Mouse (Mus musculus): ENCODE measurements around the gene Esyt2. TPM values are rescaled to one million over a fixed set of nuclear protein-coding genes. Genes with fewer than 3 reads are reported as not detected.
A peak's percentile ranks its signal among the peaks of the same experiment; 100 is the strongest.

Esyt2 gene
- polyA plus RNA-seq, 1 experiment, result 34.0 TPM

DNA sequence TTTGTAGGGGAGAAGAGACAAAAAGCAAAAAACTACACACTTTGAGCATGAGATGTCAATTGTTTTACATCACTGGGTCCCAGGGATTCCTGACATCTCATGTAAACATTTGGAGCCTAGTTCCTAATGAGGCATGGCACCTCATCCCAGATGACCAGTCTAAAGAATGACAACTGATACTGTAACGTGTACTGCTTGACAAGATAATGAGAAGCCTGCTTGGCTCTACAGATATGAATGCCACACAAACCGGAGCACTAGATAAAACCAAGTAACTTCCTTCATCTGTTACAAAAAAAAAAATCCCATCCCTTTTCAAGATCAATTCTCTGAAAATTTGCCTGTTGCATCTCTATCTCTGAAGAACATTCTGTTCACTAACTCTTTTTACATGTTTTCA is 4.0 kb upstream of the Esyt2 start:
- H3K27ac ChIP-seq (ENCODE audit: insufficient read depth, low read depth, low read length), result no peak overlapping the region
- TF ChIP-seq POLR2A (IDR thresholded peaks at IDR 0.05; ENCODE audit: borderline replicate concordance, low read depth, low read length) (no peak), CTCF (IDR thresholded peaks at IDR 0.05; ENCODE audit: low read depth, low read length) (no peak)
- peaks cover 13% of the 10 kb centered on the region for H3K4me1 ChIP-seq (ENCODE audit: control insufficient read depth, insufficient read depth, low read length)
- no peak overlapping the region for H3K4me3 ChIP-seq (ENCODE audit: insufficient read depth, low read length)

DNA sequence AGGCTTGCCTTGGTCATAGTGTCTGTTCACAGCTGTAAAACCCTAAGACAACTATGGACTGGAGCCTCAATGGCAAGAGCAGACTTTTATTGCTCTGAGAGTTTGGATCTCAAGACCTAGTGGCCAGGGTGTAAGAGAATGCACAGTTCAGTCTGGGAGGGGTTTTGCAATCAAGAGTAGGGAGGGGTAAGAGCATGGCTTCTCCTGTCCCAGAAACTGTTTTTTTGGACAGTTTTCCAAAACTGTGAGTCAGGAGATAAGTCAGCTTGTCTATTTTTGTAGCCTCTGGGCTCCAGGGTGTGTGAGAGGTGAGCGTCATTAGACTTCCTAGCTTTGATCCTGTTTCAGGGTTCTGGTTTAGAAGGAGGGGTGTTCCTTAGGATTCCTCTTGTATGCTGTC is 2.5 kb upstream of the Esyt2 start:
- Histone ChIP-seq H3K27ac (ENCODE audit: insufficient read depth, low read depth, low read length) (no peak overlapping the region), H3K4me1 (ENCODE audit: control insufficient read depth, insufficient read depth, low read length) (peaks cover 12% of the 10 kb centered on the region), H3K4me3 (ENCODE audit: insufficient read depth, low read length) (no peak overlapping the region)
- TF ChIP-seq CTCF (IDR thresholded peaks at IDR 0.05; ENCODE audit: low read depth, low read length), result no peak
- no peak for TF ChIP-seq POLR2A (IDR thresholded peaks at IDR 0.05; ENCODE audit: borderline replicate concordance, low read depth, low read length)

DNA sequence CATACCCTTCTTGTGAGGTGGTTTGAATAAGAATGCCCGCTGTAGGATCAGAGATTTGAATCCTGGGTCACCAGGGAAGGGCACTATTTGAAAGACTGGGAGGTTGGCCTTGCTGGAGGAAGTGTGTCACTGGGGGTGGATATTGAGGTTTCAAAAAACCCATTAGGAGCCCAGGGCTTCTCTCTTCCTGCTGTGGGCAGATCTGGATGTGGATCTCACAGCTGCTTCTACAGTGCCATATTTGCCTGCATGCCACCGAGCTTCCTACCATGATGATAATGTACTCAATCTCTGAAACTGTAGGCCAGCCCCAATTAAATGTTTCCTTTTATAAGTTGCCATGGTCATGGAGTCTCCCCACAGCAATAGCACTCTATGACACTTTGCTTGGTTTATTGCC is 1.8 kb upstream of the Esyt2 start:
- Histone ChIP-seq H3K4me1 (ENCODE audit: control insufficient read depth, insufficient read depth, low read length) (peaks cover 9% of the 10 kb centered on the region), H3K27ac (ENCODE audit: insufficient read depth, low read depth, low read length) (no peak overlapping the region), H3K4me3 (ENCODE audit: insufficient read depth, low read length) (no peak overlapping the region)
- TF ChIP-seq CTCF (IDR thresholded peaks at IDR 0.05; ENCODE audit: low read depth, low read length) (no peak), POLR2A (IDR thresholded peaks at IDR 0.05; ENCODE audit: borderline replicate concordance, low read depth, low read length) (no peak)

DNA sequence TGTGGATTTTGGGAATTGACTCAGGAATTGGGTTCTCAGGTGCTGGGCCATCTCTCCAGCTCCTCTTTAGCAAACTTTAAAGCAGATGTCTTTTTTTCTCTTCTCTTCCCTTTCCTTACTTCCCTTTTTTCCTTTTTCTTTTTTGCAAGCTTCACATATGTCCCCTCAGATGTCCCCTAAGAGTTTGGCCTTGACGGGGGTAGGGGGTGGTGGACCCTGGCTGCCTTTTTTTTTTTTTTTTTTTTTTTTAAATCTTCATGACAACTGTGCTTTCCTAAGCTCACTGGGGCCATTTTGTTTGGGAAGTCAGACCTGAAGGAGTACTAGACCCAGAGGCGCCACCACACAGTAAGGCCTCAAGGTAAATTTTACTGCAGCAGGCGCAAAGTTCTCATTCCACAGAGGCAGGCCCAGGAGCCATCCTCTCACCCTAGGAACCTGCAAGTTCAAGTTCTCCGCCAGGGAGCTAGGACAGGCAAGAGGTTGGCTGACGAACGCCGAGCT is 795 bp upstream of the Esyt2 start:
- no peak for TF ChIP-seq POLR2A (IDR thresholded peaks at IDR 0.05; ENCODE audit: borderline replicate concordance, low read depth, low read length)
- TF ChIP-seq CTCF (IDR thresholded peaks at IDR 0.05; ENCODE audit: low read depth, low read length), result no peak
- Histone ChIP-seq H3K4me1 (ENCODE audit: control insufficient read depth, insufficient read depth, low read length) (peaks cover 9% of the 10 kb centered on the region), H3K4me3 (ENCODE audit: insufficient read depth, low read length) (peak overlapping the region; percentile 74), H3K27ac (ENCODE audit: insufficient read depth, low read depth, low read length) (peak overlapping the region; percentile 94)

DNA sequence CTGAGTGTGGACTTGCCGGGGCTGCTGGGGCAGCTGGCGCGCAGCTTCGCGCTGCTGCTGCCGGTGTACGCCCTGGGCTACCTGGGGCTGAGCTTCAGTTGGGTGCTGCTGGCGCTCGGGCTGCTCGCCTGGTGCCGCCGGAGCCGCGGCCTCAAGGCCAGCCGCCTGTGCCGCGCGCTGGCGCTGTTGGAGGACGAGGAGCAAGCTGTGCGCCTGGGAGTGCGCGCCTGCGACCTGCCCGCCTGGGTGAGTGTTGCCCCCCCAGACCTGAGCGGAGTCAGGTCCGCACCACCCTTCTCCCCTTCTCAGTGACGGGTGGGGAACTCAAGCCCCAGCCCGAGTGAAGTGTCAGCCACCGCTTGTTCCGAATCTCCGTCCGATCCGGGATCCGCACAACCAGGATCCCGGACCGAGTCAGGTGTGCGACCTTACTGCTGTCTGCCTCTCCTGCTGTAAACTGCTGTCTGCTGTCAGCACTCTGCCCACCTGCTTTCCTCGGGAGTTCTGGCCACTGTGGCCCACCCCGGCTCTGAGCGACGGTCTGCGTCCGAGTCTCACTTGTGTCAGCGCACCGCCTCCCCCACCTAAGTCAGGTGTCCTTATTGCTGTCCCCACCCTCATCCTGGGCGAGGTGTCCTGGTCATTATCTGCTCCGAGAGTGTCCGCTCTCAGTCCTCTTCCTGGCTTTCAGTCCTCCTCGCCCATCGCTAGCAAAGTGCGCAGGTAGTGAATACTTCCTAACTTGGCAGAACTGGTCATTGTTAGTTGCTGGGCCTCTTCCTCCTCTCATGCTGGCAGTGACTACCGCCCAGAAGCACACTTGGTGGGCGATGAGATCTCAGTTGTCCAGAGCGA is 658 bp downstream of the Esyt2 start:
- TF ChIP-seq CTCF (IDR thresholded peaks at IDR 0.05; ENCODE audit: low read depth, low read length) (no peak), POLR2A (IDR thresholded peaks at IDR 0.05; ENCODE audit: borderline replicate concordance, low read depth, low read length) (no peak)
- Histone ChIP-seq H3K4me1 (ENCODE audit: control insufficient read depth, insufficient read depth, low read length) (peaks cover 9% of the 10 kb centered on the region), H3K27ac (ENCODE audit: insufficient read depth, low read depth, low read length) (peak overlapping the region; percentile 34)

DNA sequence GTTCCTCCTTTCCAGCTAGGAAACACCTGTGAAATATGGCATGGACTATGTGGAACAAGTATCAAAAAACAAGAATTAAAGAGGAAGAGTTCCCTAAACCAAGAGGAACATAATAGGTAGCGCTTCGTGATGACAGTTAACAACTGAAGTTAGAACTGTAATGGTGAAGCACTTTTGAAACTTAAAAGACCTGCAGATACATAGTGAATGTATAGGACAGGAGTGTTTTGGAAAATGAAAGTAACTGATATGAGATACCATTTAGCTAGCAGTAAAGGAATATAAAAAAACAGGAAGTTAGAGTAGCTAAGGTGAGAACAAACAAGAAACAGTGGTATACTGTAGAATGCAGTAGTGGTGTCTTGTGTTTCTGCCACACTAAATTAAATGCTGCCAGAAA is 1.9 kb downstream of the Esyt2 start:
- TF ChIP-seq POLR2A (IDR thresholded peaks at IDR 0.05; ENCODE audit: borderline replicate concordance, low read depth, low read length), result no peak
- Histone ChIP-seq H3K27ac (ENCODE audit: insufficient read depth, low read depth, low read length) (no peak overlapping the region), H3K4me3 (ENCODE audit: insufficient read depth, low read length) (no peak overlapping the region), H3K4me1 (ENCODE audit: control insufficient read depth, insufficient read depth, low read length) (peaks cover 9% of the 10 kb centered on the region)

More for the DNA sequence above, 658 bp downstream of the Esyt2 start:
- H3K4me3 ChIP-seq (ENCODE audit: insufficient read depth, low read length), result peak overlapping the region; percentile 78

DNA sequence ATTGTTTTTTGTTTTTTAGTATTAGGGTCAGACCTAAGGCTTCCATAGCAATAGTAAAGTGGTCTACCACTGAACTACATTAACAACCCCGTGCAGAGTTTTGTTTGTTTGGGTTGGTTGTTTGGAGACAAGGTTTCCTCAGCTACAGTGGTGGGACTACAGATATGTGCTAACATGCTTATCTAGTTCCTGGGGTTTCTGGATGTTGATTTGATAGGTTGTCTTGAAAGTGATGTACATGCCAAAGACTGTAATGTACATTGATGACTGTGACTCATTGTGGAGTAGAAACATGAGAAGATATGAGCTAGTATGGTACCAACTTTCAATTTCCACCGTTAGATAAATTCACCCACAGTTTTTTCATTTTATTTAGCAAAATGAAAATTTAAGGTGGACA is 2.5 kb downstream of the Esyt2 start:
- Histone ChIP-seq H3K4me1 (ENCODE audit: control insufficient read depth, insufficient read depth, low read length) (peaks cover 9% of the 10 kb centered on the region), H3K4me3 (ENCODE audit: insufficient read depth, low read length) (no peak overlapping the region), H3K27ac (ENCODE audit: insufficient read depth, low read depth, low read length) (no peak overlapping the region)
- TF ChIP-seq POLR2A (IDR thresholded peaks at IDR 0.05; ENCODE audit: borderline replicate concordance, low read depth, low read length), result no peak
- TF ChIP-seq CTCF (IDR thresholded peaks at IDR 0.05; ENCODE audit: low read depth, low read length), result no peak

DNA sequence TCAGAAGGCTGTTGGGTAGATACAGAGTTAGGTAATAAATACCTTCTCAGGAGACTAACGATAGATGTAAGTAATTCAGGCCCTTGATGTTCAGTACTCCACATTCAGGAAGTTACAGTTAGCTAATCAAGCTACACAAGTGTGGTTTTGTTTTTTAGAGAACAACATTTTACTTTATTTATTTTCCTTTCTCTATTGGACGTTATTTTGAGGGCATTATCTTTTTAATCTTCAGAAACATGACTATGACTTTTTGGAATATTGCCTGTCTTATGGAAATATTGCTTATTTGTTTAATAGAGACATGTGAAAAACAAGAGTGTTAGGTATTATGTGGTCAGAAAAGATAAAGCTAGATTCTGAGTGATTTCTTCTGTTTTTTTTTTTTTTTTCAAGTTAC is 12.2 kb downstream of the Esyt2 start:
- TF ChIP-seq POLR2A (IDR thresholded peaks at IDR 0.05; ENCODE audit: borderline replicate concordance, low read depth, low read length), result no peak
- no peak for TF ChIP-seq CTCF (IDR thresholded peaks at IDR 0.05; ENCODE audit: low read depth, low read length)
- Histone ChIP-seq H3K4me1 (ENCODE audit: control insufficient read depth, insufficient read depth, low read length) (peaks cover 7% of the 10 kb centered on the region), H3K4me3 (ENCODE audit: insufficient read depth, low read length) (no peak overlapping the region), H3K27ac (ENCODE audit: insufficient read depth, low read depth, low read length) (no peak overlapping the region)

DNA sequence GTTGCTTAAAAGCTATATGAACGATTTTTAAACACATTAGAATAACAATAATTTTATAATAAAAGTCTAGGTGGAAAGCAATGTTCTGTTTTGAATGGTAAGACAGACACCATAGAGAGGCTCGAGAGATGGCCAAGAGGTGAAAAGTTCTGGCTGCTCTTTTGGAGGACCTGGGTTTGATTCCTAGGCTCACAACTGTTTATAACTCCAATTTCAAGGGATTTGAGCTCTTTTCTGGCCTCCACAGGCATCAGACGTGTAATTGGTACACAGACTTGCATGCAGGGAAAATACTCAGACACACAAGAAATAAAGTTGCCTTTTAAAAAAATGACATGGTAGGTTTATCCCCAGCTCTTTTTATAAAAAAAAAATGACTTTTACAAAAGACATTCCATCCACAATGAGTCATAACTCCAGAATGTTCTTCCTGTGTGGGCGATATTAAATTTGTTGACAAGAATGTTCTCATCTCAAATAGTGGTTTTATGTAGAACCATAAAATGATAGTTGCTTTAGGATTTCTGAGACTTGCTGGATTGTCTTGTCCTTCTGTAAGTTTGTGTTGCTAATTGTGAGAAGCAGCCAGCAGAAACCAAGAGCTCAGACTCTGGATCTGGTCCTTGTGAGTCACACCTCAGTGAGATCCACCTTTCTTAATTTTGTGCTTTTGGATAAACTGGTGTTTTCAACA is 12.8 kb downstream of the Esyt2 start:
- no peak for TF ChIP-seq POLR2A (IDR thresholded peaks at IDR 0.05; ENCODE audit: borderline replicate concordance, low read depth, low read length)
- TF ChIP-seq CTCF (IDR thresholded peaks at IDR 0.05; ENCODE audit: low read depth, low read length), result no peak
- no peak overlapping the region for H3K4me3 ChIP-seq (ENCODE audit: insufficient read depth, low read length)
- no peak overlapping the region for H3K27ac ChIP-seq (ENCODE audit: insufficient read depth, low read depth, low read length)
- H3K4me1 ChIP-seq (ENCODE audit: control insufficient read depth, insufficient read depth, low read length), result peaks cover 7% of the 10 kb centered on the region

DNA sequence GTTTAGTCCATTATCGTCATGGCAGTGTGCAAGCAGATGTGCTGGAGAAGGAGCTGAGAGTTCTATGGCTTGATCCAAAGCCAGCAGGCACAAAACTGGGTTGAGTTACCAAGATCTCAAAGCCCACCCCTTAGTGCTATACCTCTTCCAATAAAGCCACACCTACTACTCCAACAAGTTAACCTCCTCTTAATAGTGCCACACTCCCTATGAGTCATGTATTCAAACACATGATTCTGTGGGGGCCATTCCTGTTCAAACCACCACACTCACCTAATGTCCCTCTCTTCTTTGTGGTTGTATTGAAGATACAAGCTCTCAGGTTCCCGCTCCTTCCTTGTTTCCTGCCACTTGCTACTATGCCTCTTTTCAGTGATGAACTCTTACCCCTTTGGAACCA is 18.9 kb downstream of the Esyt2 start:
- H3K27ac ChIP-seq (ENCODE audit: insufficient read depth, low read depth, low read length), result no peak overlapping the region
- H3K4me1 ChIP-seq (ENCODE audit: control insufficient read depth, insufficient read depth, low read length), result 0 out of 2 replicates have a peak, but pooled peaks cover 2% of the 10 kb centered on the region
- no peak for TF ChIP-seq CTCF (IDR thresholded peaks at IDR 0.05; ENCODE audit: low read depth, low read length)
- TF ChIP-seq POLR2A (IDR thresholded peaks at IDR 0.05; ENCODE audit: borderline replicate concordance, low read depth, low read length), result no peak
- H3K4me3 ChIP-seq (ENCODE audit: insufficient read depth, low read length), result no peak overlapping the region

All from bone marrow macrophage, adult 2 months (primary cell).